Mouse (Mus musculus) small intestine, adult 2 months (tissue): ENCODE data around the gene Coro2b. TPM values are rescaled to one million over a fixed set of nuclear protein-coding genes. Genes with fewer than 3 reads are reported as not detected.

Source experiments
- H3K27ac ChIP-seq: fragments of 200-500 bp; 2 replicates; pipeline ENCODE4 v1.5.1; 2012; ENCODE audit warnings: low read depth, low read length, control low read depth, inconsistent platforms; ENCODE audit not compliant: insufficient read depth
- H3K27me3 ChIP-seq: fragments of 200-500 bp; 2 replicates; pipeline ENCODE4 v1.6.1; 2012; ENCODE audit warnings: mild to moderate bottlenecking, moderate library complexity, low read length, inconsistent platforms; ENCODE audit not compliant: control insufficient read depth, insufficient read depth
- H3K36me3 ChIP-seq: fragments of 200-500 bp; 2 replicates; pipeline ENCODE4 v1.6.1; 2012; ENCODE audit warnings: mild to moderate bottlenecking, low read length, control low read depth, inconsistent platforms; ENCODE audit not compliant: control insufficient read depth, insufficient read depth
- H3K4me1 ChIP-seq: fragments of 200-500 bp; 2 replicates; pipeline ENCODE4 v1.6.1; 2012; ENCODE audit warnings: low read length, inconsistent platforms, mixed read lengths; ENCODE audit not compliant: control insufficient read depth, insufficient read depth, insufficient read length
- H3K4me3 ChIP-seq: fragments of 200-500 bp; 2 replicates; pipeline ENCODE4 v1.5.1; 2012; ENCODE audit warnings: low read depth, mild to moderate bottlenecking, control low read depth, inconsistent platforms, low read length, moderate library complexity
- CTCF ChIP-seq: fragments of 200-500 bp; IDR thresholded peaks from 2 replicates; pipeline ENCODE4 v1.5.1; 2012; ENCODE audit warnings: low read depth, mild to moderate bottlenecking, control low read depth, inconsistent platforms, low read length, moderate library complexity, mixed read lengths; ENCODE audit not compliant: insufficient replicate concordance, insufficient read length; ENCODE audit errors: extremely low read depth
- POLR2A ChIP-seq: fragments of 200-500 bp; IDR thresholded peaks from 2 replicates; pipeline ENCODE4 v1.6.1; 2012; ENCODE audit warnings: low read depth, mild to moderate bottlenecking, control low read depth, inconsistent platforms, low read length, moderate library complexity
- WGBS: fragments of 180-500 bp; shearing (Covaris S2); methylation state at CpG from one replicate; pipeline ENCODE4 v1.1.7; 2018; 5-methylcytosine and 5-hydroxymethylcytosine counted together
- polyA plus RNA-seq: library from polyadenylated mRNA; depleted of rRNA; stranded (reverse); fragments of >200 nt; gene quantifications from 2 replicates; pipeline ENCODE4 v1.2.3, GENCODE M21; 2012

The Coro2b gene
- polyA plus RNA-seq, 1 experiment = 2.7 TPM

DNA sequence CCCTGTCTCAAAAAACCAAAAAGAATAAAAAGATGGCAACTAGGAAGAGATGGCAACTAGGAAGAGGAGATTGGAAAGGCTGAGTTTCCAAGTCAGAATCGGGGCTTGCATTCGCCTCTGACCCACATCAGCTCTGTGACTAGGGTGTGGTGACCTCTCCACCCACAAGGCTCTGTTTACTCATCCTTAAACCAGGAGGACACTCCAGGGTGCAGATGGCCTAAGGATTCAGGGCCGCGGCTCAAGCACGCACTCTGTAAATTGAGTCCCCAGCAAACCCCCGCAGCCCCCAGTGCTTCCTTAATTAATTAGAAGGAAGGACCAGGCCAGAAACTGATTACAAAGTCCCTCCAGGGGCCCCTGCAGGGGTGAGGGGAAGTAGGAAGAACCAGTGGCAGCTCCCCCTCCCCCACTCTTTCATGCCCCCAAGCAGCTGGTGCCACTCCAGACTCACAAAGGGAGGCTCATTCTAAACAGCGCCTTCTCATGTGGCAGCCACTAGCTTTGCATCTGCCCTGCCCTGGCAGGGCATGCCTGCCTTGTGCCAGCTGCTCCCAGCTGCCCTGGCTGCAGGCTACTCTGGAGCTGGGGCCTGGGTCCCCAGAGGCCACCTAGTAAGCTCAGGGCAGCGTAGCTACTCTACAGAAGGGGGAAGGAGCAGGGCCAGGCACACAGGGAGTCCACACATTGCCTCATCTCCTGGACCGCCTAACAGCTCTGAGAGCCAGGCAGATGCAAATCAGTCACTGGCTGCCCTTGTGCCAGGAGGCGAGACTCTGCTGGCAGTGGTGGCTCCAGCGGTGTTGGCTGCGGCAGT is 5.2 kb downstream of the Coro2b start:
- Histone ChIP-seq H3K27ac (no peak overlapping the region), H3K4me1 (no peaks in the 10 kb centered on the region), H3K36me3 (no peaks in the 10 kb centered on the region), H3K27me3 (0 out of 2 replicates have a peak, but pooled peaks cover 4% of the 10 kb centered on the region), H3K4me3 (no peak overlapping the region)
- 49% methylated on average over 12 of the region's 12 CpGs for WGBS
- no peak for TF ChIP-seq POLR2A
- no peak for TF ChIP-seq CTCF

DNA sequence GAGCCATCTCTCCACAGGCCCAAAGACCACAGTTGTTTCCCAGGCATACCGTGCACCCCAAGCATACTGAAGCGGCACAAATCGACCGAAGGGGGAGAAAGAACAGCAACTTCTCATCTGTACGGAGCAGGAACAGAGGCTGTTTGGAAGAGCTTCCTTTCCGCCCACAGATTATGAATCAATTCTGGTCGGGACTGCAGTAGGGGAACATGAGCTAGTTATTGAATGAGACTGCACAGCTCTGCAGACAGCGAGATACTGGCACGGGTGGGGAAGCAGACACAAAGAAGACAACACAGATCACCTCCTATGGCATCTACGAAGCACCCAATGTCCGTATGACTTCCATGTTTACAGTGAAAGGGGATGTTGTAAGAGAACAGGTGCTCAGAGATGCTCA is 8.3 kb downstream of the Coro2b start:
- Histone ChIP-seq H3K4me3 (no peak overlapping the region), H3K27ac (no peak overlapping the region), H3K36me3 (no peaks in the 10 kb centered on the region), H3K27me3 (no peaks in the 10 kb centered on the region), H3K4me1 (no peaks in the 10 kb centered on the region)
- WGBS = 82% methylated on average over 11 of the region's 11 CpGs
- no peak for TF ChIP-seq CTCF
- TF ChIP-seq POLR2A = no peak

DNA sequence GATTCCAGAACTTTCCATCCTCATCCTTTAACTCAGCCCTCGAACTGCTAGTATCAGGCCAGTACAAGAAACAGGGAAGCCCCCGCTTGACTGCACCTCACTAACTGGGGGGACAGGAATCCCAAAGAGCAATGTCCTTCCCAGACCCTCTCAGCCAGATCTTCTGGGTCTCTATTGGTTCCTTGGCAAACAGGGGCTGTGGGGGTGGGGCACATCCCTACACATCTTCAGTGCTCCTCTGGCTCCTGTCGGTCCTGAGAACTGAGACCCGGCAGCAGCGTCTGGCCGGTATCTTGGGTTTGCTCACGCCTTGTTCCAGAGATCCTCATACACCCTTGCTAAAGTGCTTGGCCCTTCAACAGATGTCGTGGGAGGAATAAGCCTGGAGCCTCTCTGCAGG is 10.0 kb downstream of the Coro2b start:
- Histone ChIP-seq H3K36me3 (no peaks in the 10 kb centered on the region), H3K27ac (no peak overlapping the region)
- 80% methylated on average over 8 of the region's 8 CpGs for WGBS

DNA sequence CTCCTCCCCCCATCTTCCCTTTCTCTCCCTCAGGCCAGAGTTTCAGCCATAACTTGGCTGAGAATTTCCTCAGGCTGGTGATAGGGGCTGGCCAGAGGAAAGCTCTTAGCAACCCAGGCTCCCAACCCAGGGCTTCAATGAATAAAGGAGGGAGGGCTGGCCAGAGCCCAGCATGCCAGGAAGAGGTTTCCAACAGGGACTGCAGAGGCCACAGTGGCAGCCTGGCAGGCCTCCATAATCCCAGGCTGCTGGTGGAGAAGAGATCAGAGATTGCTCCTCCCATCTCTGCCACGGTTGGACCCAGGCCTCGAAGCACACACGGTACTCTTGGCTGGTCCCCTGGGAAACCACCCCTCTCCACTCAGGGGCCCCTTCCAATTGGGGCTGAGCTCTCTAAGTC is 10.4 kb downstream of the Coro2b start:
- no peak for TF ChIP-seq CTCF
- no peak for TF ChIP-seq POLR2A
- no peak overlapping the region for H3K27ac ChIP-seq
- 26% methylated on average over 3 of the region's 3 CpGs for WGBS

More for the DNA sequence above, 10.0 kb downstream of the Coro2b start:
- Histone ChIP-seq H3K4me3 (no peak overlapping the region), H3K4me1 (0 out of 2 replicates have a peak, but pooled peaks cover 3% of the 10 kb centered on the region), H3K27me3 (no peaks in the 10 kb centered on the region)
- TF ChIP-seq CTCF (no peak), POLR2A (no peak)

DNA sequence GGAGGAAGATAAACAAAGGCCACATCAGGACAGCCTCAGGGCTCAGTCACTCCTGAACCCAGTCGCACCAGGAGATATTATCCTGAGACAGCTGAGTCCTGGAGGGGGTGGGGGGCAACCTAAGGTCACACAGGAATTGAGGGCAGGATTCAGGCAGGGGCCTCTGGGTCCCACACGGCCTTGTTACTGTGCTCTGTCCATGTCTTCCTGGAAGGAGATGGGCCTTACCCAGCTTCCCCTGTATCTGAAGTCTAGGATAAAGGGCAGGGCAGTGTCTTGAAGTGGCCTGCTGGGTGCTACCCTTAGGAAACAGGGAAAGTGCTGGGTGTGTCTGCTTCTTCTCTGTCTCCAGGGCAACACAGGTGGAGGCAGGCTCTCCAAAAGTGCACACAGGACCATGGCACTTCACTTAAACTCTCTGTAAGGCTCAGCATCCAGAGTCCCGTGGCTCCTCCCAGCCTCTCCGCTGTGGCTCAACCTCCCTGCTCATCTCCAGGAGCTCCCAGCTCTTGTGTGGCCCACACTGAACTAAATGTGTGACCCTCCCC is 12.0 kb downstream of the Coro2b start:
- TF ChIP-seq CTCF (no peak), POLR2A (no peak)
- Histone ChIP-seq H3K4me1 (0 out of 2 replicates have a peak, but pooled peaks cover 3% of the 10 kb centered on the region), H3K36me3 (no peaks in the 10 kb centered on the region), H3K27ac (no peak overlapping the region), H3K4me3 (no peak overlapping the region), H3K27me3 (no peaks in the 10 kb centered on the region)
- WGBS = 64% methylated on average over 4 of the region's 4 CpGs

More for the DNA sequence above, 10.4 kb downstream of the Coro2b start:
- Histone ChIP-seq H3K27me3 (no peaks in the 10 kb centered on the region), H3K36me3 (no peaks in the 10 kb centered on the region), H3K4me1 (0 out of 2 replicates have a peak, but pooled peaks cover 3% of the 10 kb centered on the region), H3K4me3 (no peak overlapping the region)

DNA sequence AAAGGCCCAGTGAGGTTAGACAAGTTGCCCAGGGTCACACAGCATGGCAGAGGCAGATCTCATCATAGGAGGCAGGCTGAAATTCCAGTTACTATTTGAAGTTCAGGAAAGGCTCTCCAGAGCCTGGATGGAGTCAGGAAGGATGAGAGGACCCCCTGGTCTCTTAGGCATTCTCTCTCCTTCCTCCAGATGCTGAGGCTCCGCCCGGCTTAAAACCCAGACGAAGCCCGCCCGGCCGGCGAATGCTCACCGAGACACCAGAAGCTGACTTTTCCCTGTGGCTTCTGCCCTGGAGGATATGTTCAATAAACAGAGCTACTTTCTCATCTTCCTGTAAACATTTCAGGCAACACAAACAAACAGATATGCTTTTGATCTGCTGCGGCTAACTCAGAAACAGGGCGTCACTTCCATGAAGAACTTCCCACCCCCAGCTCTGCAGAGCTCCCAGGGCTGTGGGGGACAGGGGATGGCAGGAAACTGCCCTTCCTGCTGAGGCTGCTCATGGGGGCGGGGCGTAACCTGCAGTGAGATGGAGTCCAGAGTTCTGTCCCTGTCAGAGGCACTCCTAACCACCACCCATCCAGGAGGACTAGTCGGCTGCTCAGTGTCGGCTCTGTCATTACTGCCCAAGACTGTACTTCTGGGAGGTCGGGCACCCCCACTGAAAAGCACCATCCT is 13.9 kb downstream of the Coro2b start:
- H3K4me3 ChIP-seq = no peak overlapping the region
- no peaks in the 10 kb centered on the region for H3K36me3 ChIP-seq
- 36% methylated on average over 15 of the region's 15 CpGs for WGBS
- TF ChIP-seq POLR2A = no peak
- TF ChIP-seq CTCF = no peak
- H3K4me1 ChIP-seq = 0 out of 2 replicates have a peak, but pooled peaks cover 3% of the 10 kb centered on the region
- no peak overlapping the region for H3K27ac ChIP-seq
- H3K27me3 ChIP-seq = no peaks in the 10 kb centered on the region

DNA sequence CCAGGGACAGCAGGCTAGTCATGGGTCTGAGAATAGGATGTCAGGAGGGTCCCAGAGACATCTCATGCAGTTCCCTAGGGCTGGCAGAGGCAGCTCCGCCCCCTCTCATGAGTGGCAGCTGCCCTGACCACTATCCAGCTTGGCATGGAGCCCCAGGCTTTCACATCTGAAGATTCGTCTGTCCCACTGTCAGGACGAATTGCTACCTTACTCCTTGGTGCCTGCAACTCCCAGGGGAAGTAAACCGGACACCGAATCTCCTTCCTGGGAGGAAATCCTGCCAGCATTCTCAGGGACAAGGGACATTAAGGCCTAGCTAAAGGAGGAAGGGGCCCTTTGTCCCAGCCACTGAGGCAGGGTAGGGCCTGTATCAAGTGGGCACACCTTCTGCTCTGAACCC is 14.6 kb downstream of the Coro2b start:
- H3K27me3 ChIP-seq = no peaks in the 10 kb centered on the region
- 73% methylated on average over 5 of the region's 5 CpGs for WGBS
- no peak for TF ChIP-seq CTCF
- no peak for TF ChIP-seq POLR2A
- no peak overlapping the region for H3K4me3 ChIP-seq
- no peak overlapping the region for H3K27ac ChIP-seq
- H3K4me1 ChIP-seq = 0 out of 2 replicates have a peak, but pooled peaks cover 3% of the 10 kb centered on the region
- H3K36me3 ChIP-seq = no peaks in the 10 kb centered on the region
